Mouse (Mus musculus): ENCODE results near the gene Slc25a35.

- no peak for TF ChIP-seq CTCF (IDR thresholded peaks at IDR 0.05; ENCODE audit: insufficient read depth, low read length)
- TF ChIP-seq POLR2A (IDR thresholded peaks at IDR 0.05; ENCODE audit: borderline replicate concordance, extremely low read depth, low read depth, low read length), result no peak
Measured at GRCm38 (mm10) chr11:68961596-68961995, 6.3 kb upstream of the Slc25a35 start.

Measured in lung, adult 2 months (tissue).